Mouse (Mus musculus) cerebellum, adult 9-10 months (tissue): ENCODE data around the gene Auts2.

ENCODE experiments used
- DNase-seq: peaks from one replicate; pipeline ENCODE4 v3.0.0; 2022

The Auts2 gene

DNA sequence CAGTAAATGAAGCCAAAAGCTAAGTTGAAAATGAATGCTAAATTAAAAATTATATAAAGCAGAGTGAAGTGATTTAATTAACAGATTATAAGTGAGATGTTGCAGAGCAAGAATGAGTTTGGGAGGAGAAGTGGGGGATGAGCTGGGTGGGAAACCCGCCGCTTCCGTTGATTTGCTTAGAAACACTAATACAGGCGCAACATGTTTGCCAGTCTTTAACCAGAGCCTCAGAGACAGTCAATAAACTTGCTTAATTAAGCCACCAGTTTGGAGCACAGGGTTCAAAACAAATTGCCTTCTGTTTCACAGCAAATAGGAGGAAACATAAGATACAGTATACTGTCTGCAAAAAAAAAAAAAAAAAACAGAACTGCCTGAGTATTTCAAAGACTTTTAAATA lies 579.6 kb downstream of the Auts2 start:
- no peak for DNase-seq

DNA sequence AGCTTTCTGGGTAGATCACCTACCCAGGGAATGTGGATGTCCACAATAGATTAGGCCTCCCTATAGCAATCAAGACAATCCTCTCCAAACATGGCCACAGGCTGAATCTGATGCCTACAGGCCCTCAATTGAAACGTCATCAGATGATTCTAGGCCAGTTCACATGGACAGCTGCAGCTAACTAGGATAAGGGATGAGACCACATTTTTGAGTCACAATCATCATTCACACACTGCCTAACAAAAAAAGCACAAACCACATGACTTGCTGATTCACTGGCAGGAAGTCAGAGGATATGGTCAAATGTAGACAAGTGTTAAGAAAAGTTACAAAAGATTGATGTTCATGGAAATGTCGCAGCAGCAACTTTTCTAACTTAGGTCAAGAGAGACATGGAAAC lies 581.3 kb downstream of the Auts2 start:
- DNase-seq: no peak

DNA sequence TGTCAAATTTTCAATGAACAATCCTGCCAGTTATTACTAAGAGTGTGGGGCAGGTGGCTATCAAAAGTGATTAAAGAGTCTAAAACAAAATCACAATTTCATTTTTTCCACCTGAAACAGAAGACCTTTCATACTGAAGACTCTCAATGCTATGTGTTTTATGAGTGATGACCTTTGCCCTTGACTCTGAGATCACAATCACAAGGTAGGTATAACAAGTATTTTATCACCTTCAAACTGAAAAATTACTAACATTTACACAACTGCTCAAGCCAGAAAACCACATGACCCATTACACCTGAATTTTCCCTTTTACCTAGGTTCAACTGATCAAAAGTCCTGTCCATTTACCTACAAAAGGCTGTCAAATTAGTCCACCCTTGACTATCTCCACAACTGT lies 582.7 kb downstream of the Auts2 start:
- no peak for DNase-seq

DNA sequence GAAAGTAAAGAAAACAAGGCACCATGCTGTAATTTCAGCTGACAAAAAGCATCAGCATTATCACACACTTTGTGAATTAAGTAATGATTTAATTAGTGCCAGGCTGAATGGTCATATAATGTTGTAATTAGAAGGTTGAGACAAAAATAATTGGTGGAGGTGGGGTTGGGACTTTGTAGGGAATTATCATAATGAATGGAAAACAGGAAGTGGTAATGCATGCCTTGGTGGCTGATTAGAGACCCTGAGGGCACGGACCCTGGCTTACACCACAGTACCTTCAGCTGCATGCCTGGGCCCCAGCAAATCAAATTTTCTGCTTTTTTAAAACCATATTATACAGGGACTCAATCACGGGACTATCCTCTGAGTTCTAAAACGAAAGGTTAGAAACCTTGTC lies 586.1 kb downstream of the Auts2 start:
- DNase-seq: no peak

DNA sequence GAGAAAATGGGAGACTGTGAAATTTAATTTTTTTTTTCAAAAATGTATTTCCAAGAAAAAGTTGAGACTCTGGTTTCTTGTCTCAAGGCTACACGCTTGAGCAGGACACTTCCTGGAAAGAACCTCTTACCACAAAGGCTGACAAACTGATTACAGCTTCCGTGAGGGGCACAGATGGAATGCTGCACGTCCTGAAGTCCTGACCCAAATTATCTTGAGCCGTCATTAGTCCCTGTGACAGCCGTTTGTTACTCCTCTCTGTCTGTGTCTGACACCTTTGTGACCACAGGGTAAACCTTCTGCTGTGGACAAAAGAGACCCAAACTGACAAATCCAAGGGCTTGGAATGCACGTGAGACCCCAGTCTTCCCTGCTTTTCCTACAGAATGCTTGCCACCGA lies 587.1 kb downstream of the Auts2 start:
- DNase-seq: no peak

DNA sequence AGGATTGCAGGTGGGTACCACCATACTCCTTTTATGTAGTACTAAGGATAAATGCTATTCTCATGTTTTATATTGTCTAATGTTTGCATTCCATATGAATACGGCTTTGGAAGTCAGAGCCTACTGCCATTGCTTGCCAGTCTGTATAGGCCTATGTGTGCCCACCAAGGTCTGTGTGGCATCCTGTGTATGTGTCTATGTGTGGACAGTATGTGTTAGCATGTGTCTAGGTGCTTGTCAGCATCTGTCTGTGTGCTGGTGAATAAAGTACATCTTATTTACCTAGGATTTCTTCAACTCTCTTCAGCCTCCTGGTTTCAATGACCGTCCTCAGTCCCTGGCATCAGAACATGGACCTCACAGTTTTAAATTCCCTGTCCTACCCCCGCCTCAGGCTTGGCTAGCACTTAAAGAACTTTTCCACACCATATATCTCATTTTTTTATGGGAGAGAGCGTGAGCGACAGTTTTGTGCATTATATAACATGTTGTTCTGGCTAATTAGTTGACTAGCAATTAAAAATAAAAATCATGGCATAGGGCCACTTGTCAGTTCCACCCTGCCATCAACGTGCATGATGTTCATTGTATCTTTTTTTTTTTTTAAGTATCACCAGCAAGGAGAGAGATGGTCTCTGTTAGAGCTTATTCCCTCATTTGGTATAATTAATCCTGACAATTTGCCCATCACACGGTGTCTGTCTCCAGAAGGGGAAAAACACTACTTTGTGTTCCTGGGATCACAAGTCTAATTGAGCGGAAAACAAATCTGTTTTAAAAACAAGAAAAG lies 587.7 kb downstream of the Auts2 start:
- no peak for DNase-seq

DNA sequence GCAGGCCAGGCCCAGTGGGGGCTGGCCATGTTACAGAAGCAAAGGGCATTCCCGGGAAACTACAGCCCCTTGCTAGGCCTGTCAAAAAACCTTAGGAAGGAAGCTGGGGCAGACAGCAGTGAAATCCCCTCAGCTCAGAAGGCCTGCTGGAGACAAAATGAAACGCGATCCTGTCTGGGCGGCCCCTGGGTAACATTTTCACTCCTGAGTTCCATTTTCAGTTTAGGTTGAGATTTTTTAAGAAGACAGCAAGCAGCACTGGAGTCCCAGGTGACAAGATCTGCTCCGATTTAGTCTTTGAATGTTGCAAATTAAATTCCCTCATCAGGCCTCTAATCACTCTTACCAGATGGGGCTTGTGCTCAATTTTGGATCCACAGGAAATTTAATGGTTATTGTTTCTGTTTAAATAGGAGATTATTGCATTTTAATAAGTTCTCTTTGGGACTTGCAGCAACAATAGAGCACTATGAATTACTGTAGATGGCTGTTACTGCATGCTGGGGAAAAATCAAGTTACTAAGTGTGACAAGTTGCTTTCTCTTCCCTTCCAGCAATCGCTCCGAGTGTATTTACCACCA lies 594.5 kb downstream of the Auts2 start:
- DNase-seq: no peak

DNA sequence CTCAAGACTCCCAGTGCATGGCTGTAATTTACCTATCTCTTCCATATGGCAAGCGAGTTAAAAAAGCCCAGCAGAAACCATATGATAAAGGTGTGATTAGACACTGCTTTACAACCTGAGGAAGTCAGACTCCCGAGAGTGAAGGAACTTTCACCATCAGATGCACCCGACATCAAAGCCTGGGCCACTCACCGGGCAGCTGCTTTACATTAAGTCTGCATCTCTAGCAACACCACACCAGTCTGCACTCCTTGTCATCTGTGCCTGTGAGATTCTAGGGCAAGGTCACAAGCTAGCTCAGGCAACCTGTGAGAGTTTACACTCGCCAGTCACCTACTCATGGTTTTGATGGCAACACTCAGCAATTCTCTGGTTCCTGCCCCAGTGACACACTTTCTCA lies 596.3 kb downstream of the Auts2 start:
- DNase-seq: no peak

DNA sequence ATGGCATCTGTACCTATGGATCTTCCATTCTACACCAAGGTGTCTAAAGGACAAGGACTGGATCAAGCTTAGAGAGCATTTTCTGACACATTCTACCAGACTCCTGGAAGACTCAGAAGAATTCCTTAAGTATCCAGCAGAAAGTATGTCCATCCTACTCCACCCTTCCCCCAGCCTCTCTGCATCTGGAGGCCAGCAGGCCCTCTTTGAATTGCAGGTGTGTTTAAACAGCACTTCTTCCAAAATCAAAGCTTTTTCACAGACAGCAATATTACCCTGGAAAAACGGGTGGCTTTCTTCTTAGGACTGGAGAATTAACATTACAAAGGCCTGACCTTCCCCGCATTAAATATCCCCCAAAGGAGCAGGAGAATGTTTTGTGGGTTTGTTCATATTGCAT lies 598.4 kb downstream of the Auts2 start:
- no peak for DNase-seq

DNA sequence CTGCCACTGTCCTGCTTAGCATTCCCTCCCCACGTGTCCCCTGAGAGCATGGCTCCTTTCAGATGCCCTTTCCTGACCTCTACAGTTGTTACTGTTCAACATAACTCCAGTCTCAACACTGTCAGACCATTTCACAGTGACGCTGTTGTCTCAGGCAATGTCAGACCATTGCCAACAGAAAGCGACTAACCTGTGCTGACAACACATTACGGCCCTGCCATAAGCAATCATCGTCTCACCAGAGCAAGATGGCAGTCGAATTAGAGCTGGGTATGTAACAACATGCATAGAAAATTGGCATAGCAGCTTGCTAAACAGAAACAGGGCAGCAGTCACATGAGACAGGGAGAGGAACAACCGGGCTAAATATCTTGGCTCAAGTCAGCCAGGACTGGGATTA lies 614.4 kb downstream of the Auts2 start:
- no peak for DNase-seq

DNA sequence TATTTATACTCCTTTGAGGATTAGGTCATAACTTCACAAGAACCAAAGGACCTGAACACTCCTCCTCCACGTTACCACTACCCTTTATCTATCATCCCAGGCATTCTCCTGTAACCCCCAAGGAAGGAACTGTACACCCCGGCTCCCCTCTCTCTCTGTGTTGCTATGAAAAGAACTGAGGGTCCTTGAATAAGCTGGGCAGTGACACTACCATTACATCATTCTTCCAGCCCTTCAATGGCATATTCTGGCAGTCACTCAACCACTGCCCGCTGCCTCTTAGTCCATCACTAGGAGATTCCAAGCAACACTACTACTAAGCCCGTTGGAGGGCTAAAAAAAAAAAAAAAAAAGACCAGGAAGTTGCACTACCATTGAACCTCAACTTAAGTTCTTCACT lies 620.4 kb downstream of the Auts2 start:
- no peak for DNase-seq

DNA sequence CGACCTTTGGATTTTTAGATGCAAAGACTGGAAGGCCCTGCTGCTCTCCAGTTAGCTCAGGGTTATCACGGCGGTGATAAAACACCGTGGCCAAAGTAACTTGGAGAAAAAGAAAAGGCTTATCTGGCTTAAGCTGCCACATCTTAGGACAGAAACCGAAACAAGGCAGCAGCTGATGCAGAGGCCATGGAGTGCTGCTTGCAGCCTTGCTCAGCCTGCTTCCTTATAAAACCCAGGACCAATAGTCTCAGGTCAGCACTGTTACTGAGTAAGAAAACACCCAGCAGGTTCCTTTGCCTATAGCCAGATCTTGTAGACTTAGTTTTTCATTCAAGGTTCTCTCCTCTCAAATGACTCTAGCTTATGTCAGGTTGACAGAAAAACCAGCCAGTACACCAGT lies 621.0 kb downstream of the Auts2 start:
- no peak for DNase-seq

DNA sequence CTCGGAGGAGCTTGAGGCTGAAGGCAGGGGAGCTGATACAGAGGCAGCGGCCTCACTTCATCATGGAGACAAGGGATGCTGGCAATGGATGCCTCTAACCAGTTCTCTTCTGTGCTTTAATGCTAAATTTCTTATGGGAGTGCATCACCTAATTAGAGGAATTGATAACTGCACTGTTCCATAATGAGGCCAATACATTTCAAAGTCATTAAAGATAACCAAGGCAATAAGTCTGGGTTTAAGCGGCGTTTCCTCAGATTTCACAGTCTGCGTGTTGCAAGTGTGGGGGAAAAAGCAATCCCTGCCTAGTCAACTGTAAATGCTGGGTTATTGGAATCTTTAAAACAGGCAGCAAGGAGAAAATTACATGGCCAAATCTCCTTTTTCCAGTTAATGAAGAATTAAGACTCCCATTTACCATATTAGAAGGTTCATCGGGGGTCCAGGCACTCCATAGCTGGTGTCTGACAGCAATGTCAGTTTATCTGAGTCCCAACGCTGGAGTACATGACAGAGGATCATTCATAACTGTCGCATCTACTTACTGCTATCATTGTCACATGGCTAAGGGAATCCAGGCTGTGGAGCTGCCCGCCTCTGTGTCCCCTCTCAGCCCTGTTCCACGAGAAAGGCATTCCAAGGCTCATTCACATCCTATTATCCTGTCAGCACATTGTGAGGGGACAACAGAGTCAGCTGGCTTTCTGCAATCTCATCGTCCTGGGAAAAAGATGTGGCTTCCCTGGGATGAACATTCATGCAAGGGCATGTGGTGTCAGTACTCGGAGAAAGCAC lies 623.0 kb downstream of the Auts2 start:
- DNase-seq: no peak

DNA sequence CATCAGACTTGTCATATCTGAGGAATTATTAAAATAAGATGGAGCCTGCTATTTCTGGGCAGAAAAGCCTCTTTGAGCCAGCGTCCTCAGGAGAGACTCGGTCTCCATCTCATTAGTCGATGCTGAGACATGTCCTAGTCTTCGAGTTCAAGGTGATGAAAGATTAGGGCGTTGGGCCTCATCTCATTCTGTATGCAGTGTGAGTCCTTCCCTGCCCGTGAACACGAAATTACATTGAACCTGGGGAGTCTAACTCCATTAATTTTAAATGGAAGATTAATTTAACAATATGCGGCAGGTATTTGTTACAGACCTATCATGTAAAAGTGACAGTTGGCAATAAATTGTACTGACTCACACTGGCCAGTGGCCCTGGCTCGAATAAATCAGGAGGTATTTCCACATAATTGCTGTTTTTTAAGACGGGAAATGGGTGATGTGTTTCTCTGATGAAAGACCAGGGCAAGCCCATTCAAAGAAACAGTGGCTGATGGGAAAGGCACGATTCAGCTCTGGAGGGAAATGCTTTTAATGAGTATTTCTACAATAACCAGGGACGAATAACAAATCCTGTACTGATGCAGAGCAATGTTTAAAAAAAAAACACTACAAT lies 626.2 kb downstream of the Auts2 start:
- no peak for DNase-seq

DNA sequence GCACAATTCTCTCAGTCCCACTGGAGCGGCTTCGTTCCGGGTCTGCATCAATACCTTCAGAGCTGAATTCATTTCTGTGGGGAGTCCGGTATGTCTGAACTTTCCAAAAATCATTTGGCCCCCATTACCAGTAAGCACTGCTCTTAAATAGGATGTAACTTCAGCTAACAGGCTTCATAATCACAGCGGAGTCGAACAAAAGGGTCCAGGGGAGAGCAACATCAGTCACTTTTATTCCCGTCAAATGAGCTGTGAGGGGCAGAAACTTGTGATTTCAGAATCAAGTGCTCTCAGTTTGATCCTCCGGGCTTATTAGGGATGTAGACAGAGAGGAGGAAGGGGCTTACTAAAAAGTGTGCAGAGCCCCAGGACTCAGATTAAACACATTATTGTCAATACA lies 629.6 kb downstream of the Auts2 start:
- no peak for DNase-seq

DNA sequence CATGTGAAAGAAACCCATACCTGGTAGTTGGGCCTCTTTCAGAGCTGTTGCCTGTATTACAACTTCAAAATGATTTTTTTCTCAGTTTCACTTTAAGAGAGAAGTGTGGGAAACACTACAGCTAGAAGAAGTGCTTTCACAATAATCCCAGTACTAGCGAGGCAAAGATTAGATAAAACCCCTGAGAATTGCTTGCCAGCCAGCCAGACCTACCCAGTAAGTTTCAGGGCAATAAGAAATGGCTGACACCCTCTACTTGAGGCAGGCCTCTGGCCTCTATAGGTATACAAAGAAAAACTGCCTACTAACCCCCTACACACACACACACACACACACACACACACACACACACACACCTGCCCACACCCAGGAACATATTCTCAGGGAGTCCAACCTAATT lies 630.2 kb downstream of the Auts2 start:
- DNase-seq: no peak

DNA sequence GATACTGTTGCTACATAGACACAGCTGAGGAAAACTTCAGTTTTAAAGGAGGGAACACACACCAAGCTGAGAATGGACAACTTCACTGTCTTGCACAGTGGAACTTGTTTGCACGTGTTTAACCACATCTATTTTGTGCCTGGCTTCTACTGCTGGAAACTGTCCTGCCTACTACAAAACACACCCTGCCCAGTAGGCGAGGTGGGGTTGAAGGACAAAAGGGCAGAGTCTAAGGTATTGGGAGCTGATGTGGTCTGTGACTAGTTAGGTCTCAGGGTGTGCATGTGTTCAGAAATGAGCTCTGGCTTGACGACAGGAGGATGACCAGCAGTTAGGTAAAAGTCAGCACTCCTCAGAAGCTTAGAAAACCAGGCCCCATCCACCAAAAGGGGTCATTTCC lies 636.8 kb downstream of the Auts2 start:
- no peak for DNase-seq

DNA sequence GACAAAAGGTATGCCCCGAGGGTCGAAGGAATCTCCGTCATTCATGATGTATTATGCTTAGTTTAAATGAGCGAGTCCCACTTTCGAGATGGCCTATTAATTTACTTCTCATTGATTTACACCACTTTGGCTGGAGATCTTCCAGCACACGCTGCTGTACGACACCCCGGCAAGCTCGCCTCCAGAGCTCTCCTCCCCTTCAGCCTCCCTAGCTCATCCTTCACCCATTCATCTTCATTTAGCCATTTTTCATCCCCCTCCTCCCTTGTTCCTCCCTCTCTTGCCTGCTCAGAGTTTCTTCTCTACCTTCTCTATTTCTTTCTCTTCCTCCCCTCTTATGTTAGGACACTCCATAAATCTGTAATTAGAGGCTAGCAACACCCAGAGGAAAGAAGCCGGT lies 638.7 kb downstream of the Auts2 start:
- DNase-seq: no peak

DNA sequence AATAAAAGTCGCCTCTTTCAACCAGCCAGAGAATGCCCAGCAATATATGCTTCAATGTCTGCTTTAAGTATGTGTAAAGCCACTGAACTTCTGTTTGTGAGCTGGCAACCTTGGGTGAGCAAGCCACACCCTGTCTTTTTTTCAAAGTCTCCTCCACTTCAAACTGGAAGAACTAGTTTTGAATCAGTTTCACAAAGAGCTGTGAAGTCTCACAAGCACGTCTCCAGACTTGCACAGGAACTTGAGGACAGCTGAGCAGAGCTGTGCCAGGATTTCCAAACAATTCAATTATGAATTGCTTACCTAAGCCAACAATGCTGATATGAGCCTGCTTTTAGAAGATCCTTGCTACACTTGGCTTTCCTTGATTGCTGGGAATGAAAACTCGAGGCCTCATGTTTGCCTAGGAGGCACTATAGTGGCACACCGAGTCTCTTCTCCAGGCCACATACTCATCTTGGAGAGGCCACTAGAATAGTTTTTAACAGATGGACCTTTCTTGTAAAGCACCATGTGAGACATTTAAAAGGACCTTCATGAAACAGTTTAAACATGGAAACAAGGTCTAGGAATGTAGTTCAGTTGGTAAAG lies 645.0 kb downstream of the Auts2 start:
- DNase-seq: no peak

DNA sequence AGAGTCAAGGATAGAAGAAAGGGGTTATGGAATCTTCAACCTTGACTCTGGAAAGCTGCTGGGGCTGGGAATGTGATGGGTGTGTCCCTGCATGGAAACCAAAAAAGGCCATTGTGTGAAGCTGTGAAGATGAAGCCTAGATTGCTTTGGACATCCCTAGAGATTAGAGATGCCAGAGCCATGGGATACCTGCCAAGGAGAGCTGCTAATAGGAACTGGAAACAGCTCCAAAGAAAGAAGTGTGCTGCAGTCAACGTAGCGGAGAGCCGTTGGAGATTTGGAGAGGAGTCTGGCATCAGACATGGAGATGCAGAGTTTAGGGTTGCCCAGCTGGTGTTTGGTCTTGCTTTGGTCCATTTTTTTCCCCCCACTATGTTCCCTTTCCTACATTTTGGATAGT lies 656.5 kb downstream of the Auts2 start:
- no peak for DNase-seq

DNA sequence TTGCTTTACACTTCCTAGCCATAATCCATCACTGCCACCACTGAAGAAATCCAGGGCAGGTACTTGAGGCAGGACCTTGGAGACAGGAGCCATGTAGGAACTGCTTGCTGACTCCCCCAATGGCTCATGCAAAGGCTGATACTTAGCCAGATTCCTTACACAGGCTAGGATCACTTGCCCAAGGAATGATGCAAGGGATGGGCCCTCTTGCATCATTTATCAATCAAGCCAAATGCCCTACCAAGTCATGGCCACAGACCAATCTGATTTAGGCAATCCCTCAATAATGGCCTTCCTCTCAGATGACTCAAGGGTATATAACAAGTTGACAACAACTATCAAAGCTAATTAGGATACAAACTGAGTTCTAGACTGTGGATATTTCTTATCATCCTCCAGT lies 666.6 kb downstream of the Auts2 start:
- no peak for DNase-seq

DNA sequence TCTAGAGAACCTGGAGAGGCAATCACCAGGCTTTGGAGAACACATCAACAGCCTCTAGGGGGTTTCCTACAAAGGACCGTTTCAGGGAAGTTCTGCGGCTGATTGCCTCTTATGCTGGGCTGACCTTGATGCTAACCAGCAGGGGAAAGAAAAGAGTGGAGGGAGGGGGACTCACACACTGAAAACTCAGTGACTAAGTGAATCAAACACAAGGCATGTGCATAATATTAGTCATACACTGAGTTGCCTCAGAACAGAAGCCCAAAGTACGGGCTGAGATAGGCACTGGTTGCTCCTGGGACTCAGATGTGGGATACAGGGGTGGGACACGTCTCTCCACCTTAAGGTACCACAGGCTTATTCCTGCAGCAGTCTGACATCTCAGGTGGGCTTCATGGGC lies 667.2 kb downstream of the Auts2 start:
- no peak for DNase-seq

DNA sequence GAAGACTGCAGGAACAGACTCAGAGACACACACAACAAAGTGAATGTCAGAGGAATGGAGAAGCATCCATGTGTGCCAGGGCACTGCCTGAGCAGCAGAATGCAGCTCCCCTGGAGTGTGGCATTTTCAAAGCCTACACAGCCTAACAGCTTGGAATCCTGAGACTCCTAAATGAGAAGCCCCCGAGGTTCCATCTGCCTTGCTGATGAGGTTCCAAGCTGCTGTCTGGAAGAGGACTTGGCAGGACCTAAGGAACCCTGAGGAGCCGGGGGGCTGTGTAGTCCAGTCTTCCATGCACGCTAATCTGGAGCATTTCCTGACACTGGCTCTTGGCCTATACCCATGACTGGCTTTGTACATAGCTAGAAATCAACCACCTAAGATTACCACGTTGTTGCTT lies 670.0 kb downstream of the Auts2 start:
- DNase-seq: peak; percentile 94
